Mouse (Mus musculus) kidney, postnatal 4 days (tissue): ENCODE data around the gene Psip1.
A peak's percentile ranks its signal among the peaks of the same experiment; 100 is the strongest.

Experiments used
- DNase-seq, 2 experiments: peaks; one replicate each; pipeline ENCODE4 v3.0.0; 2021; ENCODE audit warnings: mixed read lengths in 2 of 2

The Psip1 gene

GRCm38 (mm10) chr4:83417160-83417819 is 69.0 kb downstream of the Psip1 start, which contains the start of gene Snapc3:
Snapc3 (plus strand) TSS chr4:83417724.
- peak; percentile 97 to 98 for DNase-seq

GRCm38 (mm10) chr4:83414241-83414824 is 71.9 kb downstream of the Psip1 start:
- no peak for DNase-seq

- no peak for DNase-seq
These were observed 74.2 kb downstream of the Psip1 start for GRCm38 (mm10) chr4:83412060-83412459.

- DNase-seq: no peak
These were observed 76.3 kb downstream of the Psip1 start for GRCm38 (mm10) chr4:83409867-83410505.

- DNase-seq: no peak
These were observed 78.6 kb downstream of the Psip1 start for GRCm38 (mm10) chr4:83407688-83408087.
